Mouse (Mus musculus) gastrocnemius, postnatal 14 days (tissue): Measurements from ENCODE around the gene BC025920. TPM values are rescaled to one million over a fixed set of nuclear protein-coding genes. Genes with fewer than 3 reads are reported as not detected.

Experiments used
- DNase-seq: peaks from one replicate; pipeline ENCODE4 v3.0.0; 2021; ENCODE audit warnings: mixed read lengths
- intact Hi-C: fragments of 180-260 bp; cut with DNase I; formaldehyde crosslinking; loops from one replicate; pipeline ENCODE4 v1.15.1; 2025; ENCODE audit warnings: low total_unique reads
- long read RNA-seq, 2 experiments: library from polyadenylated mRNA; stranded (forward); transcript quantifications; one replicate each; pipeline ENCODE4 v2.0.0; 2021
- total RNA-seq, 2 experiments: library from RNA; stranded (reverse); gene quantifications; 2 replicates each; pipeline ENCODE4 v1.2.3; 2021

Gene BC025920
- 1 to 10 TPM; 1.7 to 2.2 TPM for total RNA-seq
- long read RNA-seq, experiment 1 = 0 reads
- long read RNA-seq, experiment 2, partial matches to known transcripts = 0 of 1 reads
- long read RNA-seq, experiment 2, other reads (novel, unspliced or antisense) = 0 of 1 reads

DNA sequence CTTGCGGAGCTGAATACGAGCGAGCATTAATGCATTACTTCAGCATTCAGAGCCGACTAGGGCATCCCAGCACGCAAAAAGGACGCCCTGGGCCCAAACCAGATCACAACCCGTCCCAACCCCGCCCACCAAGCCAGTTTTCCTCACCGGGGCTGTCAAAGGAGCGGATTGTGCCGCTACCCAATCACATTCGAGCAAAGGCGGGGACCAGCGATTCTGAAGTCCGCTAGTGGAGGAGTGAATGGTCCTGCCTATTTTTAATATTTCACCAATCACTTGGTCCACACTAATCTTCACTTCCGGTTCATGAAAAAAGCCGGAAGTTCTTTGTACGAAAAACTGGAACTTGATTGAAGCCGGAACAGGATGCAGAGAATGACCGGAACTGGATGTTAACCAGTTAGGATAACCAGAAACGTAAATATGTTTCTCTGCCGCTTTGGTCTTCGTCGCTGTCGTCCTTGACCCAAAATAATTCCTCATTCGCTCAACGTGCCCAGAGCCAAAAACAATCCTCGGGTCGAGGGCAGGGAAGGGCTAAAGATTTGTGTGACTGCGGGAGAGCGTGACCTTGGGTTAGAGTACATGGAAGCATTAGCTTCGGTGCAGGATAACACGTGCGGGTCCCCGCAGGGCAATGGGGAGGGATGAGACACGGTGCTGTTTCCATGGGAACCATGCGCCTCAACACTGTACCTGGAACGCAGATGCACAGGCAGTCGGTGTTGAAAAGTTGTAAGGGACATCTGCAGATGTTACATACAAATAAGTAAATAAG lies at the start of gene BC025920:
TSS of gene BC025920 (plus strand) at position 297 of the 778 bp plus-strand sequence.
- peak; percentile 95 for DNase-seq
- intact Hi-C loops = no loop called here

DNA sequence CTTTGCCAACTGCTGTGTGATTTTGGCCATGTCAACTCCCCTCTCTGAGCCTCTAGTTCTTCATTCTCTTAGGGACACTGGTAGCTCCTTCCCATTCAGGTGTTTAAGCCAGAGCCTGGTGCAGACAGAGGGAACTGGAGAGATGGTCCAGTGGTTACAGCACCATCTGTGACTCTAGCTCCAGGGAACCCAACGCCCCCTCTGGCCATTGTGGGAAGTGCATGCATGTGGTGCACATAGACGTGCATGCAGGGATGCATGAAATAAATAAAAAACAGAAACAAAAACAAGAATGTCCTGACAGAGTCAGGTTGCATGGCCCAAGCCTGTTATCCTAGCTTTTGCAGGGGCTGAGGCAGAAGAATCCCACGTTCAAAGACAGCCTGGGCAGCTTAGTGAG lies 49.8 kb upstream of the BC025920 start:
- no peak for DNase-seq

DNA sequence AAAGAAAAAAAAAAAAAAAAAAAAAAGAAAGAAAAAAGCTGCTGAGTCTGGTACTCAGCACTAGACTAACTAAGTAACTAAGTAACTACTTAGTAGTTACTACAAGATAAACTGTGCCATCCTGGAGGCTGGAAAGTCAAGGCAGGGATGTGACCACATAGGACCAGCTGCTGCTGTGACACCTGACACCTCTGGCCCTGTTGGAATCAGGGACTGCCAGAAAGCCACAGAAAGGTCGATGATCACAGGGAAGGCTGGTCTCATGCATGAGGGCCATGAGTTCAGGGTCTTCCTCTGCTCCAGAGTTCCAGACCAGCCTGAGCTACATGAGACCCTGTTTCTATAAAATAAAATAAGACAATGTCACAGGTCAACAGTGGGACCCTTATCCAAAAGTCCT lies 48.6 kb upstream of the BC025920 start:
- intact Hi-C loops = no loop called here
- no peak for DNase-seq

More for the DNA sequence above, 49.8 kb upstream of the BC025920 start:
- intact Hi-C loops = no loop called here

DNA sequence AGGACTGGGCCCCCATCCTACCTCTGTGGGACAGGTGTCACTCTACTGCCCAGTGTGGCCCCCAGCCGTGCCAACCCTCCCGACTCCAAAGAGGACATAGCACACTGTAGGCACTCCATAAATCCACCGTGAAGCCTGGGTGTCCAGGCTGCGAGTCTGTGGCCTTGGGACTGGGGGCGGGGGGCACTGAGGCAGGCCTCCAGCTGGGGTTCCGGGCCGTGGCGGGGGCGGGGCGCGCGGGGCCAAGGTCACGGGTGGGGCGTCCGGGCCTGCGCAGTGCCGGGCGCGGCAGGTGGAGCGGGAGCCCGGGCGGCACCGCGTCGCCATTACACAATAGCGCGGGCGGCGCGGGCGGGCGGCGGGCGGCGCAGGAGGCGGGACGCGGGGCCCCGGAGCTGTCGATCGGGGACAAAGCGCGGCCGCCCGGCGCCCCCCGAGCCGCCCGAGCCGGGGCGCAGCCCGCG lies 46.9 kb upstream of the BC025920 start, which contains the start of gene Aes:
TSS of gene Aes (plus strand) at position 326 of the 464 bp plus-strand sequence.
- intact Hi-C loops = no loop called here
- peak; percentile 83 for DNase-seq

DNA sequence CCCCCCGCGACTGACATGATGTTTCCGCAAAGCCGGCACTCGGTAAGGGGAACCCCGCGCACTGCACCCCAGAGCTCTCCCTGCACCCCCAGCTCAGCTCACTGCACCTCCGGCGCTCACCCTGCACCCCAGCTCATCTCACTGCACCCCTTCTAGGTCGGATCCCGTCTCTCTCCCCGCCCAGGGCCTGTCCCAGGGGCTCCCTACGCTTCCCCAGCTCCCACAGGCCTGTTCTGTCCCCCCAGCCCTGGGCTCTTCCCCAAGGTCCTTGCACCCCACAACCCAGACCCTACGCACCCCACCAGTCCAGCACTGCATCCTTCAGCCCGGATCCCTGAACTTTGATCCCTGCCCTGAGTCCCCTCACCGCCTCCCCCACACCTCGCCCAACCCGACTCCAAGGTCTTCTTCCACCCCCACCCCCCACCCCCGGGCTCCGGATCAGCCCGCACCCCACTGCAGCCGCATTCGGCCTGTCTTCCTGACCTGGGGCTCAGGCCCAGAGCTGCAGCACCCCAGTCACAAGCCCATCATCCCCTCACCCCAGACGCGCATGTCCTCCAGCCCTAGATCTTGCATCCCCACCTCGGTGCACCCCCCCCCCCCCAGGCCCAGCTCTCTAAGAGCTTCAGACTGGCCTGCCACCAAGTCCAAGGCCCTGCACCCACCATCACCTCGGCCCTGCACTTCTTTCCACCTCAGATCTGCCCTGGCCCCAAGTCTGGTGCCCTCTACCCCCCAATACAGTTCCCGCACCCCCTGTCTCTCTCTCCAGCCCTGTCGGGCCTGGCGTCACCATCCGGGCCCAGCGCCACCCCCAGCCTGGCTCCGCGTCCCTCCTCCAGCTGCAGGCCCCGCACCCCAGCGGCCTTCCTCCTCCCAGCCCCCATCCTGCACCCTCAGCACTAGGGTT lies 46.2 kb upstream of the BC025920 start:
- intact Hi-C loops = no loop called here
- peak; percentile 81 for DNase-seq

DNA sequence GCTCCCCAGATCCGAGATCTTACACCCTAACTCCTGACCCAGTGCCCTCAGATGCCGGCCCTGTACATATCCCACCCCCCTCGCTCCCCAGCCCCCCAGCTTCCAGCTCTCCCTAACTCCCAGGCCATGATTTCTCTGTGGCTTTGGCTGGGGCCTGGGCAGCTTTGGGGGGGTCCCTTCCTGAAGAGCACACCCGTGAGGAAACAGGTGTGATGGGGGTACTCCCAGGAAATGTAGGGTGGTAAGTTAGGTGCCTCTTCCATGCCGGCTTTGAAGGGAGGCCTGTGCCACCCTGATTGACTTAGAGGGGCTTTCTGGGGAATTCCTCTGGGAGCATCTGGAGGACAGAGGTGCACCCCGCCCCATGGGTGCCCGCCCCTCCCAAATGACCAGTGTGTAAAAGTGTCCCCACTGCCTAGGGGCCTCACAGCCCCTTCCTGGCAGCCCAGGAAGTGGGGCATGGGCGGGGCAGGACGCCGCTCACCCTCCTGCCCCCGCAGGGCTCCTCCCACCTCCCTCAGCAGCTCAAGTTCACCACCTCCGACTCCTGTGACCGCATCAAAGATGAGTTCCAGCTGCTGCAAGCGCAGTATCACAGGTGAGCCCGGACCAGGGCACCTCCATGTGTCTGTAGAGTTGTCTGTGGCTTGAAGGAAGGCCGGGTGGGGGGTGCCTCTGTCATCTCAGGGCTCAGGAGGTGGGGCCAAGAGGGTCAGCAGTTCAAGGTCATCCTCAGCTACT lies 45.2 kb upstream of the BC025920 start:
- no peak for DNase-seq

DNA sequence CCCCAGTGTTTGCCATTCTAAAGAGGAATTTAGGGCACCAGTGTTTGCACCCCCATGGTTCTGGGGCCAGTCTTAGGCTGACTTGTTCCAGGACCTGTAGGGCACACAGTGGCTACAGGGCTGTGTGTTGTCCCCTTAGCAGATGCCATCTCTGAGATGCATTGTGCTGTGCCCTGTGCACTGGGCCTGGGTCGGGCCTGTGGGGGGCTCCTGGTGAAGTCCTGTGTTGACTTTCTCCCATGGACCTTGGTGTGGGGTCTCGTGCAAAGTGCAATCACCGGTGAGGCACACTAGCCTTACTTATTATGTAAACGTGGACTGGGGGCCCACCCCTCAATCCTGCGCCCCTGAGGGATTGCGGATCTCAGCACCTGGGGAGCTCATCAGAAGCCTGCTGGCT lies 43.7 kb upstream of the BC025920 start:
- DNase-seq = no peak
- intact Hi-C loops = no loop called here

More for the DNA sequence above, 45.2 kb upstream of the BC025920 start:
- intact Hi-C loops = no loop called here

DNA sequence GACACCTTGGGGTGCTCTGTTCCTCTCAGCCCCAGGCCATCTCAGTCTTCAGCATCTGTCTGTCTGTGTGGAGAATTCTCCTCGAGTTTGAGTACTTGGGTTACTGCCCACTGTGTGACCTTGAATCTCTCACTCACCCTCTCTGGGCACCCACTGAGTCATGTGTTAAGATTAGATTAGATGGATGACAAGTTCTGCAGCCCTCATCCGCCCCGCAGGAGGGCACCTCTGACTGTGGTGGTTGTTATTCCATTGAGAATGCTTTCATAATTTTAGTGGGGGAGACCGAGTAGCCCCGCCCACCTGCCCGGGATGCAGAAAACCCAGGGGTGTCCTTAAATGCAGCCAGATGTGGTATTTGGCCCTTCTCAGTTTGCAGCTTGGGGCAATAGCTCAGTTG lies 42.6 kb upstream of the BC025920 start:
- intact Hi-C loops = no loop called here
- DNase-seq = no peak

DNA sequence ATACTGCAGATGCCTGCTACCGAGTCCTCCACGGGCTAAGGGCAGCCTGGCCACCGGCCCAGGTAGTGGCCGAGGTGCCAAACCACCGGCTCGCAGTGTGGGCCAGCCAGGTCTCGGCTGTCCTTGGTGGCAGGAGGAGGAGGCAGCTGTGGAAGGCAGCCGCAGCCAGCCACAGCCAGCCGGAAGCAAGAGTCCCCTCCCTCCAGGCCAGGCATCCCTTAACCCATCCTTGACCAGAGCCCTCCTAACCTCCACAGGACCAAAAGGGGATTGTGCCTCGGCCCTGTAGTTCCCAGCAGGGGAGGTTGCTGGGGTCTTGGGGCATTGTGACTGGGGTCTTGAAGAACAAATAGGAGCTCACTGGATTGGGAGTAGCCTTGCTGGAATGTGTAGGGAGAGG lies 41.9 kb upstream of the BC025920 start:
- intact Hi-C loops = no loop called here
- peak; percentile 77 for DNase-seq

DNA sequence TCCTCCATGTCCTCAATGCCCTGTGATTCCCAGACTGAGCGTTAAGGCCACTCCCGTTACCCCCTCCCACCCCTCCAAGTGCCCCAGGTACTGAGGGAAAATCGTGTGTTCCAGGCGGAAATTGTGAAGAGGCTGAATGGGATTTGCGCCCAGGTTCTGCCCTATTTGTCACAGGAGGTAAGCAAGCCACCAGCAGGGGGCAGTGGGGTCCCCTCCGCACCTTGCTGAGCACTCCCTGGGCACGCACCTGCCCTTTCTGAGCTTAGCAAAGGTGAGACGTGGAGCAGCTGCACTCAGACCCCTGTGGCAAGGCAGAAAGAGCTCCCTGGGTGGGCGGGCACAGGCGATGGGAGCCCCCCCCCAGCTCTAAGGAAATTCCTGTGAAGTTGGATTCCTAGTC lies 41.3 kb upstream of the BC025920 start:
- intact Hi-C loops = loop anchor here (5.0 kb wide), 1 partner anchor 38 kb away; the partner anchor contains the start of gene Tle6

DNA sequence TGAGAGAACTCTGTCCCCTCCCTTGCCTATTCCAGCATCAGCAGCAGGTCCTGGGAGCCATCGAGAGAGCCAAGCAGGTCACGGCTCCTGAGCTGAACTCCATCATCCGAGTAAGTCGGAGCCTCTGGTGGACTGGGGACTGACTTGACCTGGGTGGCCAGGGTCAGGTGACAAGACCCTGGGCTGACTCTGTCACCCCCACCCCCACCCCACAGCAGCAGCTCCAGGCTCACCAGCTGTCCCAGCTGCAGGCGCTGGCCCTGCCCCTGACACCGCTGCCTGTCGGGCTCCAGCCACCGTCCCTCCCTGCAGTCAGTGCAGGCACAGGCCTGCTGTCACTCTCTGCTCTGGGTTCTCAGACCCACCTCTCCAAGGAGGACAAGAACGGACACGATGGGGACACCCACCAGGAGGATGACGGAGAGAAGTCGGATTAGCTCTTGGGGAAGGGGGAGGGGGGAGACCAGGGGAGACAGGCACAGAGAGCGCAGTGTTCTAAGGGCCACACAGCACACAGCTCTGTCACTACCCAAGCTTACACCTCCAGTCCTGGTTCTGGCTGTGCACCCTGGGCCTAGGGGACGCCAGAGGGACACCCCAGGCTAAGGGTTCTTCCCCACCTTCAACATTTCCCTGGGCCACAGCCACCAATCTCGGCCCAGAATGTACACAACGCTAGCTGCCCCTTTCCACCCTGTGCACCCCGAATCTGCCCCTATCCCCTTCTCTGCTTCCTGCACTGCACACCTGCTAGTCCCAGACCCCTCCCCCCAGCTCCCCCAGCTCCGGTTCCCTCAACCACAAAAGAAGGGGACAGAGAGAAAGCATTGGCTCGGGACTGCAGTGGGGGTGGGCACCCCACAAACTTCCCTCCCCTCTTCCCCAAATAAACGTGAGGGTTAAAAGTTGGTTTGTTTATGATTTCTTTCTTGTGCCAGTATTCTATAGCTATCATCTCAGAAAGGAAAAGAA lies 40.5 kb upstream of the BC025920 start:
- intact Hi-C loops = loop anchor here (5.0 kb wide), 1 partner anchor 37 kb away; the partner anchor contains the start of gene Tle6
- DNase-seq = no peak

More for the DNA sequence above, 41.3 kb upstream of the BC025920 start:
- peak; percentile 64 for DNase-seq

DNA sequence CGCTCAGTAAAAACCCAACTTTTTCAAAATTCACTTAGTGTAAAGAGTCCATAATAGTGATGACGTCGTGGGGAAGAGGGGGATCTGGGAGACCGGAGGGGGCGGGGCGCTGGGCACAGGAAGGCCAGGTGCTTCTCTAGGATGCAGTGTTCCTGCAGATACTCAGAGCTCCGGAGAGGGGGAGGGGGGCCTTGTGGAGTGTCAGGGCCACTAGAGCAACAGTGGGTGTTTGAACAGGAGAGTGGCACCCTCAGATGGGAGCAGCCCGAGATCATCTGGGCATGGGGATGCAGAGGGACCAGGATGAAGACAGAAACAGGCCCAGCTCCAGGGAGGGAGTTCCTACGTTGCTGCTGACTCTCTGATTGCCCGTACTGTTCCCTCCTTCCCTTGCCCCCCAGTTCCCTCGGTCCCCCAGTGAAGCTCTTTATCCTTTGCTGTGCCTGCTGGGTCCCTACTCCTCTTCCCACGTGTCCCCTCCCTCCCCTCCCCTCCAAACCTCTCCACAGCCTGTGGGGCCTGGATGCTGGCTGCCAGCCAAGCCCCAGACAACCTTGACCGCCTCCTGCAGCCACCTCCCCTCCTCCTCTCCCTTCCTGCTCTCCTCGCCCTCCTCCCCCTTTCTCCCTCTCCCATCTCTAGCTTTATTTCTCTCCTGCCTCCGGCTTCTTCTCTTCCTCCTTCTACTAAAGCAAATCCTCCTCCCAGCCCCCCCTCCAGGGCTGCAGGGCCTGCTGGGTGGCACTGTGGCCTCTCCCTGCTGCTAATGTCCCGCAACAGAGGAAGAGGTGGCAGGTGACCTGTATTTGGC lies 37.5 kb upstream of the BC025920 start:
- intact Hi-C loops = loop anchor here (5.0 kb wide), 1 partner anchor 34 kb away; the partner anchor contains the start of gene Tle6
- DNase-seq = no peak

DNA sequence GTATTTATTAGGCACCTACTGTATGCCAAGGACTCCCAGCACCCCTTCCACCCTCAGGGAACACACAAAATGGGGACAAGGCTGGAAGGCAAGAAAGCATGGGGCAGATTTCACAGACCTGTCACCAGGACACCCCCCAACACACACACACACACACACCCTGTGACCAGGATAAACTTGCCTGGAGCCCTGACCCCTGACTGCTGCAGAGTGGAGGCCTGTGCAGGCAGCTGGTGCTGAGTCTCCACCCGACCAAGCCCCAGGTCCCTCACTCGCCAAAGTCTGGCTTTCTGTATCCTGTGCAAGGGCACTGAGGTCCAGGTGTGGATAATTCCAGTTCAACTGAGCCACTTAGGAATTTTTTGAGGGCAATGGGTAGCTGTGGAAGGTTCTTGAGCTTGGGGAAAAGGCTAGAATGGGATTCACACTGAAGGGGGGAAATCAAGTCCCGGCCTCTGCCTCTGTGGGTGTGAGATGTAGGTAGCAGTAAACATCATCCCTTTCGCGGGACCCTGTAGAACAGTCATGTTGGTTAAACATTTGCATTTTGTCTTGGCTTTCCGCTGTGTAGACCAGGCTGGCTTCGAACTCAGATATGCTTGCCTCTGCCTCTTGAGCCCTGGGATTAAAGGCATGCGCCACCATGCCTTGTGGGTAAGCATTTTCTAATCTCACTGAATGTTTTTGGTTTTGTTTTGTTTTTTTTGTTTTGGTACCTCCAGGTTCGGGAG lies 36.4 kb upstream of the BC025920 start:
- no peak for DNase-seq
- intact Hi-C loops = loop anchor here (5.0 kb wide), 1 partner anchor 33 kb away; the partner anchor contains the start of gene Tle6

DNA sequence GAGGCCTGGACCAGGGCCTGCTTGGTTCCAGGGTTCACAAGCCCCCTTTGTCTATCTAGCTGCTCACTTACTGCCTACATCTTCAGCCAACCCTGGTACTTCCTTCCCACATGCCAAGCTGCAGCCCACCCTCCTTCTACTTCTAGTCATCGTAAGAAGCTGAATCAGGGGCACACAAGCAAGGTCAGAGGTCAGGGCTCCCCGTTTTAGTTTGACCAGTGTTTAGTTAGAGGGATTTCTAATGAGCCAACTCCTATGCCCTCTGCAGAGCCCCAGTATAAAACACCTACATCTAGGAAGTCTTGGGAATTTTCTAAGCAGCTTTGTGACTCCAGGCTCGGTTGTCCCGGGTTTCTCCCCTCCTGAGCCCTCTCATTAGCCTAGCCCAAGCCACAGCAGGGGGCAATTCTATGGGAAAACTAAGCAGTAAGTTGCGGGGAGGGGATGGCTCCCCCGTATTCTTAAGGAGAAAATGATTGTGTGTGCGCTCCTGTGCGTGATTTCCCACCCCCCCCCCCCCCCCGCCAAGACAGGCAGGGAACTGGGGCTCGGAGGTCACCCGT lies 35.8 kb upstream of the BC025920 start:
- DNase-seq = no peak
- intact Hi-C loops = no loop called here

DNA sequence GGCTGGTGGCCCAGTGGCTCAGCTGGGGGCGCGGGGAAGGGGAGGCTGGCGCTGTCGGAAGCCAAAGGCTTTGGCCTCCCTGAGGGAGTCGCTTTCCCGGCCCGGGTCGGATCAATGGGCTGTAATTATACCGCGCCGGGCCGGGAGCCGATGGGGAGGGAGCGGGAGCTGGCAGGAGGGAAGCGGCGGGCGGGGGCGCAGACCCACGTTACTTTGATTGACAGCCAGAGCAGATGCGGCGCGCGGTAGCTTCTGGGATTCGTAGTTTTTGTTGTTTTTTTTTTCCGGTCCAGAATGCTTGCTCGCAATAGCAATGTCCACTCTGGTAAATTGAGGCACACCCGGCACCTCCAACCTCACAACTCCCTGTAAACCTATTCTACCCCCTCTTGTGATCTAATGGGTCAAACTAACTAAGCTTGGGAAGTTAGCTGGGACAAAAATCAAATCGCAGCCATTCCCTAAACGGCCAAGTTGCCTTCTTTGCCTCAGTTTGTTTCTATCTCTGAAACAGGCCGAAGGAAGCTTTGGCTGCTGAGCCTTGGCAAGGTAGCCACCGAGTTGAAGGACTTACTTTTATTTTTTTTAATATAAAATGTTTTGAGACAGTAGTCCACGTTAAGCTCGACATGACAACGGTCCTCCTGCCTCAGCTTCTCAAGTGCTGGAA lies 35.1 kb upstream of the BC025920 start:
- DNase-seq = peak; percentile 95
- intact Hi-C loops = no loop called here

DNA sequence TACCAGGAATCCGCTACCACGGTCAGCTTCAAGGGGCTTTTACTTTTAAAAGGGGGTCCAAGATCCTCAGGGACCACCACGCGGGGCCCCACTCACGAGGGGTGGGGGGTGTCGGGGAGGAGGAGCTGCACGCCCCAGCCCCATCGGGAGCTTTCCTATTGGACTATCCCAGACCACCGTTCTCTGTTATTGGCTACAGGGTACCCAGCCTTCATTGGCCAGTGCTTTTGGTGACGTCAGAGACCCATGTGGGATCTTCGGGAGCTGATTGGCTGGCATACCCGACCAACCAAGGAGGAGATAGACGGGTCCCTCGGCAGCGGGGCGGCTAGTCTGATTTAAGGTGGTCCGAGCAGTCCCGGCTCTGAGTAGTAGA lies 34.6 kb upstream of the BC025920 start:
- peak; percentile 98 for DNase-seq
- intact Hi-C loops = no loop called here
